Mouse (Mus musculus): ENCODE results near the gene Fggy. TPM values are rescaled to one million over a fixed set of nuclear protein-coding genes. Genes with fewer than 3 reads are reported as not detected.

Fggy gene
- total RNA-seq, 2 experiments from 2014 or later: 7.1 to 7.2 TPM

DNA sequence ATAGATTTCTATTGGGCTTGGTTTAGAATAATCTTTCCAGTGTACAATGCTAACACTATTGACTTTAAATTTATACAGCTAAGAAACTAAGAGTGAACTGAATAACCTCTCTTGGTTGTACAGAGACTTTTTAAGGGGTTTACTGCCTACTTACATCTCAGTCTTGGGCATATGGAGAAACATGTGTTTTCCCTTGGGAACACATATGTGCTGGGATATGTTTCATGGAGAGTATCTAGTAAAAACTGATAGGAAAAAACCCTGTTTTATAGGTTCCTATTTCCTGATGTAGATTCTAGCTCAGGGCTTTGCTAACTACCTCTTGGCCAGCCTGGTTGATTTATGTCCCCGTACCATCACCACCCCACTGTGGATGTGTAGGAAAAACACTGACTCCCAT lies 155.5 kb downstream of the Fggy start:
- no peak for DNase-seq
- intact Hi-C loops (cut with DNase I): no loop called here

DNA sequence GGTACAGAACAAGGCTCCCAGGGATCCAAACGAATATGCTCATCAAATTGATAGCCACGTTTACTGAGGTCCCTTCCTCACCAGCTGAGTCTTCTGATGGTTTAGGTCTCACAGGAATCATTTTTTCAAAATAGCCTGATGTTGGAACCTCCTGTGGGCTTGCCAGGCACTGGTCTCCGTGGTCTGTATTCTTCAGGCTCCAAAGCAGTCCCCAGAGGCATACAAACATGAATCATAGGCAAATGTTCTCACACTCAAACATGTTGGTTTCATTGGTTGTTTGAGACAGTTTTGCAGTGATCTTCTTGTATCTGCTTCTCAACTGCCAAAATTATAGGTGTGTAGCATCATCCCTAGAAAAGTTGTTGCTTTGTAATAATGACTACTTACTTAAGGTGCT lies 156.0 kb downstream of the Fggy start:
- DNase-seq: no peak
- intact Hi-C loops (cut with DNase I): no loop called here

DNA sequence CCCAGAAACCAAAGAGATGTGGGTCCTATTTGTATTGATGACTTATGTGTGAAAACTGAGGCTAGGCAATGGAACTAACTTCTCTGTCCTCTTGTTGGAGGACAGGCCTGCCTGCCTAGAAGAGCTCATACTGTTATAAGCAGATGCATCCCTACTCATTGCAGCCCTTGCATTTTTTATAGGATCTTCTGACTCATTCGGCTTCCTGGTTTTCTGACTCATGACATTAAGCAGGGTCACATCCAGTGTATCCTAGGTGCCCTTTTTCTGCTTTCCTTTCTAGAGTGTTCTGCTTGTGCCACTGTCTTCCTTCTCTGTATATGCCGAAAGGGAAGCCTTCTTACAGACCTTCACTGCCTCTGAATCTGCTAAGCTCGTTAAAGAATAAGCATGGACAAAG lies 158.8 kb downstream of the Fggy start:
- intact Hi-C loops (cut with DNase I): no loop called here
- no peak for DNase-seq

DNA sequence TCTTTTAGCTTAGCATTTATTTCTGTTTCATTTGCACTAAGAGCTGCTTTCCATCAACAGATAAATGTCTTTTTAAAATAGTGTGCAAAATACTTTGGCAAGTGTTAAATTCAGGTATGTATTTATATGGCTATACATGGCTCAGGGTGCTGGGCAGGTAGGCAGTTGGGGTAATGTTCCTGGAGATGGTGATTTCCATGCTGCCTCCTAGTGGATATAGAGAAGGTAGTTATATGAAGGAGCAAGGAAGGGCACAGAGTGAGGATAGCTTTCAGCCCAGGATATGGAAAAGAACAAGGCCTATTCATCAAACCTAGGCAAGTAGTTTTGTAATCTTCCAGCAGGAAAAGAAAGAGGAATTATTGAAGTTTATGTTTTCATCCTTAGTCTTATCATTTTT lies 166.3 kb downstream of the Fggy start:
- DNase-seq: no peak
- intact Hi-C loops (cut with DNase I): loop anchor here (5.0 to 10.0 kb wide), 5 partner anchors 86 to 716 kb away; partner anchors contain the start of gene Jun

DNA sequence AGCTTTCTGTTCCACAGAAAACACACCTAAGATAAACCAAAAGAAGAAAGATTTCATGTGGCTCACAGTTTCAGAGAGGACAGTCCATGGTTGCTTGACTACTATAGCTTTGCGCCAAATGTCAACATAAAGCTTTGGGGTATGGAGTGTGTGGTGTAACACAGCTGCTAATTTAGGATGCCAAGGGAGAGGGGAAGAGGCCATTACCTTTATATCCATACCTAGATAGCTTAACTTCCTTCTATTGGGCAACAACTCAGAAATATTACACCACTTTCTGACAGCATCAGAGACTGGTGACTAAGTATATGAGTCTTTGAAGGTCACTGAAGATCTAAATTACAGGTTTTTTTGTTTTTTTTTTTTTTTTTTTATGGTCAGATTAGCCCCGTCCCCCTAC lies 169.1 kb downstream of the Fggy start:
- DNase-seq: no peak
- intact Hi-C loops (cut with DNase I): loop anchor here (5.0 to 10.0 kb wide), 2 partner anchors 432 to 564 kb away; no protein-coding TSS in a partner anchor

DNA sequence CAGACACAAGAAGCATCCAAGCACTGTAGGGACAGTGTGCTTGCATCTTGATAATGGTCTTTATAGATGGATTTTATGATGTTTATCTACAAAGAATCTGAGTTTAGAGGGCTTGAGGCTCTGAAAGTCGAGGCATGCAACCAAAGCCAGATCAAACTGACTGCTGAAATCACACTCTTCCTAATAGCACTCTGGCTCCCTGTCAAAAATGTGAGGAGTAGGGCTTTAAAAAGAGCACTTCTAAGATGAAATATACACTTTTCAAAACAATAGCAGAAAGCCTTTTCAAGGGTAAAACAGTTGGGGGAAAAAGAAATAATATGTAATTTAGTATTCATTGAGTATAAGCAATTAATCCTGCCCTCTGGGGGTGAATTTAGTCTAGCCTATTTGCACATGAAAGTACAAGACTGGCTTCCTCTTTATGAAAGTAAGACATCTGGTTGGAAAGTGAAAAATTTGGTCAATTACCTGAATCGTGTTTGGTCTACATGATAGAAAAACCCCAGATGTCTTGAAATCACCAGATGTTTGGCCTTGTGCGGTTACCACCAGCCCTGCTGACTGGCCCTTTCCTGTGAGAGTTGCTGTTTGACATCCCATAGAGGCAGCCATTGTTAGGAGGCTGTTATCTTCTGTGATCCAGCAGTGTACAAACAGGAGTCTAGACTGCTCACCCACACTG lies 172.0 kb downstream of the Fggy start:
- intact Hi-C loops (cut with DNase I): loop anchor here (1.0 to 10.0 kb wide), 3 partner anchors 12 to 567 kb away; no protein-coding TSS in a partner anchor
- DNase-seq: no peak

DNA sequence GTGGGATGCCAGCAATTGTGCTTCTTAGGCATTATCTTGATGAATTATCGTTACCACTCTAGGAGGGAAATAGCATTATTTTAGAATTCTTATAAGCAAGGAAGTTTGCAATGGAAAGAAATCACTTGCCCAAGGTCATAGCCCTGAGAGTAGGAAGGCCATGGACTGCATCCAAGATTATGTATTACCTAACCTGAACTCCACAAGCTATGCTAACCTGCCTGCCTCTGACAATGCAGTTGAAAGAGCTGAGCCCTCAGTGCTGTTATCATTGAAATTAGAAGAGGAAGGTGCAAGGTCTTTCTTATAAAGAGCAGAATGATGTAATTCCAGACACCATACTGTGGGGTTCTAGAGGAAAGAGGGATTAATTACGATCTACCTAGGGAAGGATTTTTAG lies 173.8 kb downstream of the Fggy start:
- intact Hi-C loops (cut with DNase I): no loop called here
- no peak for DNase-seq

DNA sequence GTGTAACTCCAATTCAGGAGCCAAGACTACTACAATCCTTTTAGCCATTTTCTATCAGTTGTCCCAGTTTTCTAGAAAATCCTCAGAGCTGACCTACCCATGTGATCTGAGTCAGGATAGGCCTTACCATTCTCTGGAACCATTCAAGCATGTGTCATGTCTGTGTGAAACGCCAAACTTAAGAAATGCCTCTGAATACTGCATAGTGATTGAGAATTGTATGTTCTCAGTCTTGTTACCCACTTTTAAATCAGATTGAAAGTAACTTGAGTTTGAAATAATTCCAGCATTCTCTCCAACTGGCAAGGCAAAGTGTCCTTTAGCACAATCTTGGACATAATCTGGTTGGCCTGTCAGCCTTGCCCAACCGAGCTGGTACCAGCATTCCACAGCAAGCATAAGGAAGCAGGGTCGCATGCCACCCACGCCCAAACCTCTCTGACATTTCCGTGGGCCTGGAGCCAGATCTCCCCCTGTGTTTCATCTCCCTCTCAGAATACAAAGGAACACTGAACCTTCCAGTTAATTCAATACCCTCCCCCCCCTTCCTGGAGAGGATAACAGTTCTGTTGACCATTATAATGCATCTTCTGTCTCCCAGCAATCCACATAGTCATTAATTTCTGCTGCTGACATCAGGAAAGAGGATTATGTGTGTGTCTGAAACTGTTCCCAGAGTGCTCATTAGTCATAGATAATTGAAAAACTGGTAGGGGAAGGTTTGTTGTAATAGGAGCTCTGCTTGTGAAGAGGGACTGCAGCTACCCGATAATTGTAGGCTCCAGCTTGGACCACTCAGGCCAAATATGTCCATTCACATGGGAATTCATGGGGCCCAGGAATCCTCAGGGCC lies 176.3 kb downstream of the Fggy start:
- no peak for DNase-seq

DNA sequence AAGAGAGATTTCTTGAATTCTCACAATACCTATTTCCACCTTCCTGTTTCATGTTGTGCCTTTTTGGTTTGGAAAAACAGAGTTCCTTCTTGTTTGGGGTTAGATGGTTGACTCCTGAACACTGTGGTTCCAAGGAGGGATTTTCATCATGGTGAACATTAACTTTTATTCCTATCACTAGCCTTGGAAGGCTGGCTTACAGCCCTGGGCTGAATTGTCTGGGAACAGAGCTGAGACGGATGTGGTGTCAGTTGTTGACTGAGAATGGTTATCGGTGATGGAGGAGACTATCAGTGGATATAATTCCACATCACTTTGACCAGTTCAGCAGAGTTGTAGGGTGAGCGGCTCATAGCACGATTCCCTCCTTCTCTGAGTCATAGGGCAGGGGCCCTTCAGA lies 178.7 kb downstream of the Fggy start:
- DNase-seq: no peak
- intact Hi-C loops (cut with DNase I): no loop called here

More for the DNA sequence above, 176.3 kb downstream of the Fggy start:
- intact Hi-C loops (cut with DNase I): no loop called here

DNA sequence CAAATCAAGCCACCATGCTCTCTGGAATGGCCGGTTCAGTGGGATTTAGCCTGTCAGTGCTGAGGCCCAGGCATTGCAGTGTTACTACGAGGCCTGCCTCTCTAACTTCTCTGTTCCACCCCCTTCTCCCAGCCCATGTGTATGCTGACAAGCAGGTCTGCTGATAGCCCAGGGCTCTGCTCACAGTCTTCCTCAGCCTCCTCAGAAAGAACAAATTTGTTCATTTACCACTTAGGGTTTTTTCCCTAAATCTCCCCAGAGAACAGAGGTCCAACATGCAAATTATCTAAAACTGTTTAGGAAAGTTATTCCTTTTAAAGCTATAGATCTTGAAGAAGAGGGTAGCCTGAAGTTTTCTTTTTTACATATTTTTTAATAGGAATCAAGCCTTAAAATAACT lies 179.4 kb downstream of the Fggy start:
- intact Hi-C loops (cut with DNase I): no loop called here
- no peak for DNase-seq

DNA sequence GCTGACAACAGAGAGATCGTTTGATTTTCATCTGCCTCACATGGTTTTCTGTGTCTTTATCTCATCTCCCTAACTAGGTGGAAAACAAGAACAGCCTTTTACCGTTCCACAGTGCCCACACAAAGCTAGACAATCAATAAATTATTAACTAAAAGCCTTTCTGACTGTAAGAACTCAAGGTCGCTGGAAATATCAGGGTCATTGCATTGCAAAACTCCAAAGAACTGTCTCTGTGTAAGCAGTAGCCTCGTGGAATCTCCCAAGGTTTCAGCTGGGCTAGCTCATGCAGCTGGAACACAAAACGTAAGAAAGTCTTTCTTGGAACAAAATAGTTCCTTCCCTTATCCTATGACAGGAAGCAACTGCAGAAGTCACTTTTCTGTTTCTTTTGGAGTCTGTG lies 180.9 kb downstream of the Fggy start:
- DNase-seq: no peak
- intact Hi-C loops (cut with DNase I): no loop called here

DNA sequence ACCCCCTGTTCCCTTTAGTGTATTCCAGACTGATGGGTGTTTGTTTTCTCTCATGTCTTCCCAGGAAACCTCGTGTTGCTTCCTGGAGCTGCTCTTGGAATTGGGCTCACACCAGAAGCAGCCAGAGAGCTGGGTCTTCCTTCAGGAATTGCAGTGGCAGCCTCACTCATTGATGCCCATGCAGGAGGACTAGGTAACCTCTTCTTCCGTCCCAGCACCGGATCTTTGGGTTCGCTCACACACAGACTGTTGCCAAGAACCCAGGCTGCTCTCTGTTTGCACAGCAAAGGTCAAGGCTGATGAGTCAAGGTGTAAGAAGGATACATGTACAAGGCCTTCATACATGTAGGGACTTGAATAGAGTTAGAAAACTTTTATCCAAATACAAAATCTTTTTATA lies 181.4 kb downstream of the Fggy start:
- intact Hi-C loops (cut with DNase I): no loop called here
- no peak for DNase-seq

DNA sequence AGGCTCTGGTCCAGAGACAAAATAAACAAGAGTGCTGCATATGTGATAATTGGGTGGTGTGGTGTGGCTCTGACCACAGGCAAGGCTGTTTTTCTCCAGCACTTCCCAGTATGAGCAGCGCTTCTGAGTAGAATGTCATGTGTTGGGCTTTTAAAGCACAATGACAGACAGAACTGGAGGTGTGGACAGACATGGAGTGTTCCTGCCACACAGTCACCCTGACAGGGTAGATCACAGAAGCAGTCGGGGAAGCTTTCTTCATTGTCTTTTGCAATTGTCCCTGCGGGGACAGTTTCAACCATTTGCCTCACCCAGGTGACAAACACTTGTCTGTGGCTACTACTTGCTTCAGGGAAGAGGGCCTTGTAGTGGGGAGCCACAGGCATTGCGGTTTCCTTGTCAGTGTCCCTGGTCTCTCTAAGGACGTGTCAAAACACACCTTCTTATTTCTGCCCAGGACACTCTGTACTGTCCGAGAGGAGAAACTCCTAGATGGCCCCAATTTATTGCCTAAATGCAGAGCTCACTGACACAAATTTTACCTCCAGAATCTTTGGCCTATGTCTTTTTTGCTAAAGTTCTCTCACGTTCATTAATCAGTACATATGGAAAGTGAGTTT lies 183.9 kb downstream of the Fggy start:
- DNase-seq: no peak
- intact Hi-C loops (cut with DNase I): loop anchor here (1.0 to 5.0 kb wide), 3 partner anchors 12 to 689 kb away; partner anchors contain the start of gene Jun

DNA sequence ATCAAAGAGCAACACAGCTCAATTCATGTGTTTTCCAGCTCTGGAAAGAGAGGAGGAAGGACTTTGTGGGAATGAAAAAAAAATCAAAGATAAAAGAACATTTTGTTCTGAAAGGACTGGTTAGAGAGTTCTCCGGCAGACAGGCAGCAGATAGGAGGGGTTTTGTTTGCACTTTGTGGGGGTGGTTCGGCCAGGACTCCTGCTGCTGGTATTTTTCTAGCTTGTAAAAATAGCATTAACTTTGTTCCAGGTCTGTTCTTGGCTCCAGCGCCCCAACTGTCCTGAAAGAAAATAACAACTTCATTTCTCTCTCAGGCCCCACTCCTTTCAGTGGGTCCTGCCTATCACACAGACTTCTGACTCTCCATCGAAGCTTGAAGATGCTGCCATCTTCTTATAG lies 185.7 kb downstream of the Fggy start:
- peak; percentile 38 to 43 for DNase-seq
- intact Hi-C loops (cut with DNase I): loop anchor here (5.0 kb wide), 2 partner anchors 124 to 691 kb away; partner anchors contain the start of gene Jun

DNA sequence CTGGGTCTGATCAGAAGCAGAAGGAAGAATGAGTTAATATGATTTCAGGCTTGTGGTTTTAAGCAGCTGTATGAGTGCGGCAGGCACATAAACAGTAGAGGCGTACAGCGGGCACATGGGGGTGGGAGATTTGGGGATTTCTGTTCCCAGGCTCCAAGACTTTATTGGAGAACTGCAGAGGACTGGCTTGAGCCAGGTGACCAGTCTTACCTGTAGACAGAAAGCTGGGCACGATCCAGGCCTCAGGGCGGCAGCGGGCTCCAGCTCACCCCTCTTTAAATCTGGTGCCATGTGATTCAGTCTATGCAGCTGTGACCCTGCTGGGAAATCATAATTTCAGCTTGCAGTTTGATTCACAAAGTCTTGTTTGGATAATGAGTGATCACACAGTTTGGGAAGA lies 189.6 kb downstream of the Fggy start:
- intact Hi-C loops (cut with DNase I): no loop called here
- no peak for DNase-seq

DNA sequence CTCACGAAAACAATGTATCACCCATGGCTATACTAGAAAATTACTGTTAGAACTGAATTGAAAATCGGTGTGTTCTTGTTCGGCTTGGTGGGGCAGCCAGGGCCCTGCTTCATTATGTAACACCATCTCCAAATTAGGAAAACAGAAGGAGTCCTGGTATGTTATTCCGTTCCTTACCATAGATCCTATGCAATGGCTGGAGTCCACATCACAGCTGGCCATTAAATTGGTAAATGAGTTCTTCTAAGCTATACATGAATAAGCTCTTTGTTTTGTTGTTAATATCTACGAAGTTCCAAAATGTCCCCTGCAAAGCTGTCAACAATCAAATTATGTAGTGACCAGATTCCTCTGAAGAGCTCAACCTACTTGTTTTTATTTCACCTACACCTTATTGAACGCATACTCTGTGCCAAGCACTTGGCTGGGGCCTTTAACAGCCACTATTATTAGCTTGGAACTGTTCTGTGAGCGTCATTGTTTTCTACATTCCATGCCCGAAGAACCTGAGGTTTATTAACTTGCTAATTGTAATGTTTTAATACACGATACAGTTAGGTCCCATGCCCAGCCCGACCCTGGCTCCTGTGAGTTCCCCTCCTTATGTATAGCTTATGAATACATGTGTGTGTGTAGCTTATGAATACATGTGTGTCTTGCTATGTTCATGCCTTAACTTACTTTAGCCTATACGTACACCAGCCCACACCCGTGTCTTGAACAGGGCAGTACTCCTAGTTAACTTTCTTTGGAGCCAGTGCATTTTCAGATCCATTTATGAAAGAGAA lies 190.3 kb downstream of the Fggy start:
- no peak for DNase-seq
- intact Hi-C loops (cut with DNase I): no loop called here

DNA sequence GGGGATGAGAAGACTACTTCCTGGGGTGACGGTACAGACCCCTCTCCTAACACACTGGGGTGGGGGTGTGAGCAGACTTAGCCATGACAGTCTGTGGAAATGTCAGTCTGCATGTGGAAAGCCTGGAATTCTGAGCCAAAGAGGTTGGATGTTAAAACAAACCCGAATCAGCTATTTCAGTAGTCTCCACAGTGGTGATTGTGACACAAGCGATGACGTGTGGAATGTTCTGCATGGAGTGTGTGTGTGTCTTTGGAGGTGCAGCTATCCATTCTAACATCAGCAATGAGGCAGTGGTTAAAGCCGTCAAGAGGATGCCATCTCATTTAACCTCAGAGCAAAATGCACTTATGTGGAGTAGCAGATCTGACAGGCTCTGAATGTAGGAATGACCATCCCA lies 192.9 kb downstream of the Fggy start:
- intact Hi-C loops (cut with DNase I): no loop called here
- no peak for DNase-seq

DNA sequence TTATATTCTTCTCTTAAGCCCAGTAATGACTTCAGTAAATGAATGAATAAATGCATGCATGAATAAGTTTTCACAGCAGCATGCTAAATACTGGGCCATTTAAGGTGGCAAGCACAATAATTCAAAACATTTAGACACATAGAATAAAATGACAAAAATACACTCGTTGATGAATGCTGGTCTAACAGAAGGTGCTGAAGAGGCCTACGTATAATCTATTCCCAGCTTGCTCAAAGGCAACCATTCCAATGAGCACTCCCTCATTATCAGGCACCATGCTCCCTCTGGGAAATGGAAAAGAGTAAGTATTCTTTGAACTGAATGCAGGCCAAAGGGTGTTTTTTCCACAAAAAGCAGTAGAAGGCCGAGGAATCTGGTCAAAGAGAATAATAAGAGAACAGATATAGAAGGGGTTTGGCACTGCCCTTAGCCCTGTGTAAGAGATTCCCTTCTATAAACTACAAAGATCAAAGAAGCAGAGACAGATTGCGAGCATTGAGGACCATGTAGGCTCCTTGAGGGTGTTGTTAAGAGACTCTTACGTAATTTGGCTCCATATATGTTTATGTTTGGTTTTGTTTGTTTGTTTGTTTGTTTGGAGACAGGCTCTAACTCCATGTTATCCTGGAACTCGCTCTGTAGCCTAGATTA lies 195.4 kb downstream of the Fggy start:
- no peak for DNase-seq
- intact Hi-C loops (cut with DNase I): no loop called here

DNA sequence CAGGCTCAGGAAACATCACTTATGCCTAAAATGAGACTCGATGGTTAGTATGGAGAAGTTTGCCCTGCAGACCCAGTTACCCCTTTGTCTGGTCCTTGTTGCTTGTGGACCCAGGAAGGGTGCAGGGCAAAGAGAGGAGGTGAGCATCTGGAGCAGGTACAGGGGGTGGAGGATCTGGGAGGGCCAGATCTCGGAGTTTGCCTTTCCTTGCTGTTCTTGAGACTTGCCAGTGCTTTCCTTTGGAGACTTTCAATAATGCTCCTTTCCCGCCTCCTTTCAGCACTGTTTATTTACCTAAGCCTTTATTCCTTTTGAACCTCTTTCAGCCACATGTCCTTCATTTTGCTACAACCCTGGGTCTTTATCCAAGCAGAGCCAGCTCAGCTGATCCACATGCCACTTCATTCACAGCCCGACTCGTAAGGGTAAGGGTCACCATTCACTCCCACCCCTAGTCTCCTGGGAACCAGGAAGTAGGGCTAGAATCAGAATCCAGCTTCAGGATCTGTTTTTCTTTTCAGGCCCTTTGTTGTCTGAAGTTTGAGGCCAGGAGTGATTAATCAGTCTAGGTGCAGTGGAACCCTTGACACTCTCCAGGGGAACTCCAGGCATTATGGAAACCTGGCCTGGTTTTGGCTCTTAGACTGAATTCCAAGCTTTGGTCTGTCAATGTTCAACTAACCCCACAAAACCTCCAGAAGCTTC lies 201.9 kb downstream of the Fggy start:
- intact Hi-C loops (cut with DNase I): no loop called here
- no peak for DNase-seq

Measured in heart, postnatal 36 days (tissue).